Mouse (Mus musculus) retina, postnatal 7 days (tissue): Measurements from ENCODE around the gene Gm11114.

Experiments used
- DNase-seq: peaks from one replicate; pipeline ENCODE4 v3.0.0-alpha.2; 2012; ENCODE audit warnings: low read depth, low spot score

The Gm11114 gene

DNA sequence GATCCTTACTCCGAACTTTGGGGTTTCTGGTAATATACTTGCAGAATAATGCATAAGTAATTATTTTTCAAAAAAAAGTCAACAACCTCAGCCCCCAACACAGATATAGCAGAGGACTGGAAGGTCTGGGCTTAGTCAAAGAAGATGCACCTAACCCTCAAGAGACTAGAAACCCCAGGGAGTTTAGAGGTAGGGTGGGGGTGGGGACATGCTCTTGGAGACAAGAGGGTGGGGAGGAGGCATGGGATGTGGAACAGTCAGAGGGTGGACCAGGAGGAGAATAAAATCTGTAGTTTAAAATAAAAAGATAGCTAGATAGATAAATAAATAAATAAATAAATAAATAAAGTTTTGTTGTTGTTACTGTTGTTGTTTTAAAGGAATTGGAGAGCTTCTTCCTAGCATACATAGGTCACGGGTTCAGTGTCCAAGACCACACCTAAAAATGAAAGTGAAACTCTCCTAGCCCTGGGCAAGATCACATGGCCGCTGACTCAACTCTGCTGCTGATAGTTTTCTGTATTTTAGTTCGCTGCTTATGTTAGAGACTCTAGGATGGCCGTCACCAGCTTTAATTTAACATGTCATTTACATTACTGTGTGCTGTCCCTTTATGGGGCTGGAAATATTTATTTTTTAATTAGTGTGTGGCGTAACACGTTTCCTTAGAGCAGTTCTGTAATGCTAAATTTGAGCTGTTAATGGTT, 44.7 kb downstream of the Gm11114 start:
- no peak for DNase-seq
